Mouse (Mus musculus) thymus, postnatal 4 days (tissue): Measurements from ENCODE around the gene A430078G23Rik.

Experiments
- DNase-seq: peaks from one replicate; pipeline ENCODE4 v3.0.0; 2021

Gene A430078G23Rik

DNA sequence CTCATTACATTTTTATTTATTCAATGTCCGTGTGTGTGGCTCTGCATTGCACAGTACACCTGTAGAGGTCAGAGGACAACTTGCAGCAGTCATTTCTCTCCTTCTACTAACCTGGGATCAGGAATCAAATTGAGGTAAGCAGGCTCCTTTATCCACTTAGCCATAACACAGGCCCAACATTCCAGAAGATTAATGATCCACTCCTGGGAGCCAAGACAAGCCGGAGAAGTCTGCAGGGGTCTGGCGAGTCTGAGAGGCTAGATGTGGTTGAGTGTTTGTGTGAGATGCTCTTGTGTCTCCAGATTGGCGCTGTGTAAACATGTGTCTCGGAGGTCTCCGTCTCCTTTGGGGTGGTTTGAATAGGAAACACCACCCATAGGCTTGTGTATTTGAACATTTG is 2.5 kb upstream of the A430078G23Rik start:
- no peak for DNase-seq

DNA sequence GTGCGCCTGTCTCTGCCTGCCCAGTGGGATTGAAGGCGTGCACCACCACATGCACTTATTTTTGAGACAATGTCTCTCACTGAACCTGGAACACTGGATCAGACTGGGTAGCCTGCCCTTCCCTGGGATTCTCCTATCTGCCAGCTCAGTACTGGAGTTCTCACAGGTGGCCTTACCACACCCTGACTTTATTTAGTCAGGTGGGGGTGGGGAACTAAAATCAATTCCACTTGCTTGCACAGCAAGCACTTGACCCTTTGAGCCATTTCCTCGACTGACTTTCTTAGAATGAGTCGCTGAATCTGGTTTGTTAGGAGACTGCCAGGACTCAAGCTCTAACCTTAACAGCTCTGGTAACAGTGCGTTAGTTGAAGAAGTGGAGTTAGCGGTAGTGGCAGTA is 500 bp upstream of the A430078G23Rik start:
- DNase-seq = peak; percentile 22

DNA sequence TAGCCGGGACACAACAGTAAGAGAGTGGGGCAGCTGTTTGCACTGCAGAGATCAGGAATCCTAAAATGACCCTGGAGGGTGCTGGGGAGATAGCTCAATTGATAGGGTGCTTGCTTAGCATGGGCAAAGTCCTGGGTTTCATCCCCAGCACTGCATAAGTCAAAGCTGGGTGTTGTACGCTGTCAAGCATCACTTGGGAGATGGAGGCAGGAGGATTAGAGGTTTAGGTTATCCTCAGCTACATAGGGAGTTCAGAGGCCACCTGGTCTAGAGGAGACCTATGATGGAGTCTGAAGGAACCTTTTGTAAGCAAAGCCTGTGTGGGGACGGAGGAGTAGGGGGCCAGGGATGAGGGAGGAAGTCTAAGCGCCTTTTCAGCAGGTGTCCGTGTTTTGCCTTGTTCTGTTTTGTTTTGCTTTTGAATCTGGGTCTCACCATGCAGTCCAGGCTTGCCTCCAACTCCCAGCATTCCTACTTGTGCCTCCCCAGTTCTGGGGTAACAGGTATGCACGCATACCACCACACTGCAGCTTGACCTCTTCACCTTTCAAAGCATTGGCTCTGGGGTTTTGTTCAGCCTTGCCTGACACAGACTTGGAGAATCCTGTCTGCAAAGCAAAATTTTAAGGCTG is 712 bp downstream of the A430078G23Rik start:
- peak; percentile 54 for DNase-seq

DNA sequence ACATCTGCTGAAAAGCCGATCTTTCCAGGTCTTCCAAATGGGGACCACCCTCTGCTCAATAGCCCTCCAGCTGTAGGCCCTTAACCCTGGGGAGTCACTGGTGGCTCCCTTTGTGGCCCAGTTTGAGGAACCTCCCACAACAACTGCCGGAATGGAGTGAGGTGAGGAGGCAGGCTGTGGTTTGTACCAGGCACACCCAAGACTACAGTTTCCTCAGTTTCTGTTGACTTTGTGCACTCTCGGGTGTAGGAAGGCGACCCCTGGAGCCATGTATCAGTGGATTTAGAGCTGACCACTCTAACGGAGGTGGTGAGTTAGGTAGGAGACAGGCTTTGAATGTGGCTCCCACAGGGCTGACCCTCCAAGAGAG is 1.2 kb downstream of the A430078G23Rik start:
- peak; percentile 74 for DNase-seq

DNA sequence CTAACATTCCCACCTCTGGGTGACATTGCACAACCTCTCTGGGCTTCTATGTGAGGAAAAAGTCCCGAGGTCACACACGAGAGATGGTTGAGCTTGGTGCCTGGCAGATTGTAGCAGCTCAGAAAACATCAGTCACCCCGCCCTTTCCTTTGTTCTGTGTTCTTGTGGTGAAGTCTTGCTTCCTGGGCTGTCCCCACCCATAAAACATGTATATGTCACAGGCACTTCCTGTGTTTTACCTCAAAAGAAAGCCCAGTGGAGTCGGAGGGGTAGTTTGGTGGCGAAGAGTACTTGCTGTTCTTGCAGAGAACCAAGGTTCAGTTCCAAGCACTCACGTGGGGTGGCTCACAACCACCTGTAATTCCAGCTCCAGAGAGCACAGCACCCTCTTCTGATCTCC is 2.4 kb downstream of the A430078G23Rik start:
- DNase-seq = peak; percentile 77

DNA sequence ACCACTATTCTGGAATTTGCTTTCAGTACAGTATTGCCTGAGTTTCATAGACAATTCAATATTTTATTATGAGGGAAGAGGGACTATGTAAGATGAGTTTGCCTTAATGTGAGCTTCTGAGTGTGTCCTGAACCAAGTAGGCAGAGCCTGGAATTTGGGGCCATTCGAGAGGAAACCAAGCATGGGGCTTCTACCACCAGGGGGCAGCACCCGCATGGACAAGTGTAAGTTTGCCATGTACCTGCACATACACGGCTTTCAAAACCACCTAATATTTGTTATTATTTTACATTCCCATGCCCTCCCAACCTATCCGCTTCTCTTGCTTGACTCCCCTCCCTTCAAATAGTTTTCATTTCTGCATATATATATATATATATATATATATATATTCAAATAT is 4.8 kb downstream of the A430078G23Rik start:
- DNase-seq = peak; percentile 94

DNA sequence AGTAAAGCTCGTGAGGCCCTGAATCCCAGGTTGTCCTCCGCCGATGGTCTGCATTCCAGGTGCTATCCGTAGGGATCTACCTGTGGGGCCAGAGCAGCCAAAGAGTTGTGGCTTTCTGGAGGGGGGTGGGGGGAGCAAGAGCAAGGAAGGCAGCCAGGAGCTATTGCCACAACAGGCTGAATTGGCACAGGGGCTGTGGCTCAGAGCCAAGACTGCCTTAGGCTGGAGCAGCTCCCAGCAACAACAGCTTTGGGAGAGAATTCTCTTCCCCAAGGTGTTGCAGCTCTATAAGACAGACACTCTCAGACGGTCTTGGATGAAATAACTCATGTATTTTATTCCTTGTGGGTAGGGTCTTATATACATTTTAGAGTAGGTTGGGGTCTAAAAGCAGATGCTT is 13.9 kb downstream of the A430078G23Rik start:
- no peak for DNase-seq

DNA sequence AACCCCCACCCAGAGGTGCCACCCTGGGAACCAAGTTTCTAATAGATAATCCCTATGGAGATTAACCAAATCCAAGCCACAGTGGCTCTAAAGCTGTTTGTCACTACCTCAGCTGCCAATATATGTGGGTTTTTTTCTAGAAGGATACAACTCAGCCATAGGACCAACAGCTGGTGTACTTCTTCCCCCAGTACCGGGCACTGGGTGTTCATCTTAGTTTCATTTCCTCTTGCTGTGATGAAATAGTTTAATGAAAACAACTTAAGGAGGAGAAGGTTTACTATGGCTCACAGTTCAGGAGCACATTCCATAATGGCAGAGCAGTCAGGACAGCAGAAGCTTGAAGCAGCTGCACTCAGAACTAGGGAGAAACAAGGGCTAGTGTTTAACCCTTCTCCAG is 14.9 kb downstream of the A430078G23Rik start:
- no peak for DNase-seq

DNA sequence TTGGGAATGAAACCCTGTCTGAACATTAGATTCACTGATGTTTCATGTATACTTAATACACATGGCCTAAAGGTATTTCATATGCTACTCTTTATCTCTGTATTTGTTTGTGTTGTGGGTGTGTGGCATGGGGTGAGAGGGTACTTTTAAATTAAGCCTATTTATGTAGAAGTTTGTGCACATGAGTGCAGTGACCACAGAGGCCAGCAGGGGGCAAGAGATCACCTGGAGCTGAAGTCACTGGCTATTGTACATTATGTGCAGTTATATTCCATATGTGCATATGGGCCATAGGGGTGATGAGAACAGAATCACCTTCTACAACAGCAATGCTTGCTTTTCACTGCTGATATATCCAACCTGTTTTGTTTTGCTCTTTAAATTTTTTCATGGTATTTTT is 22.5 kb downstream of the A430078G23Rik start:
- DNase-seq = peak; percentile 55

DNA sequence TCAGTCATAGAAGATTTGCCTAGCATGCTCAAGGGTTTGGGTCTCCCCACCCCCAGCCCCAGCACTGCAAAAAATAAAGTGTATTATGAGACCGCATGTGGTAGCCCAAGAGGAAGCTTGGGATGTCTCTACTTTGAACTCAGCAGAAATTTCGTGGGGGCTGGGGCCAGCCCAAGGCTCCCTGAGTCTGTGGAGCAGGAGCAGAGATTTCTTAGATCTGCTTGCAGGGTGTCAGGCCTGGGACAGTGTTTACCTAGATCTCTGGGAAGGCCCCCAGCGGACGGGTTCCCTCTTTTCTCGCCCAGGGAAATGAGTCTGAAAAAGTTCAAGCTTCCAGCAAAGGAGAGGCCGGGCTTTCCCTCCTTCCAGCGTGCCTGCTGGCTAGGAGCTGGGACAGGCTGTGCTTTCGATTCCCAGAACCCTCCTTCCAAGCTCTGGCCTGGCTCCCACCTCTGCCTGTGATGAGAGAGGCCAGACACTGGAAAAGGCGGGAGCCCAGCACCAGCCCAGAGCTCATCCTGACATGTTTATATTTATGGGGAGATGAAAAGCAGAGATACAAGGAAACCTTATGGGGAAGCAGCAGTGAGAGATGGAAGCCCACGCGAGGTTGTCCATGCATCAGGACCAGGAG is 23.5 kb downstream of the A430078G23Rik start:
- DNase-seq = no peak

DNA sequence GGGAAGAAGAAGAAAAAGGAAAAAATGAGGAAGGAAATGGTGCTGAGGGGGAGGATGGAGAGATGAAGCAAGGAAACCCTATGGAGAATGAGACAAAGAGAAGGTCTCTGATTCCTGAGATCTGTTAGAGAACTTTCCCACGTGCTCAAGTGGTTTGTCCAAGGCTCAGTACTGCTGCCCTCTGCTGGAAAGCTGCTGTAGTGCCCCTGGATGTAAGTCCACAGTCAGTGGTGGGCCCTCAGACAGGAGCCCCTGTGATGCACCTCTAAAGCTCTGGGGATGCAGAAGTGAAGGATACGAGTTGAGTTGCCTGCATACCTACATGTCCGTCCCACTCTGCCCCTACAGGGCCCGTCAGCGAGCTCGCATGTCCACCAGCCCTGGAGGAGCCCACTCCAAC is 34.1 kb downstream of the A430078G23Rik start:
- DNase-seq = peak; percentile 84

DNA sequence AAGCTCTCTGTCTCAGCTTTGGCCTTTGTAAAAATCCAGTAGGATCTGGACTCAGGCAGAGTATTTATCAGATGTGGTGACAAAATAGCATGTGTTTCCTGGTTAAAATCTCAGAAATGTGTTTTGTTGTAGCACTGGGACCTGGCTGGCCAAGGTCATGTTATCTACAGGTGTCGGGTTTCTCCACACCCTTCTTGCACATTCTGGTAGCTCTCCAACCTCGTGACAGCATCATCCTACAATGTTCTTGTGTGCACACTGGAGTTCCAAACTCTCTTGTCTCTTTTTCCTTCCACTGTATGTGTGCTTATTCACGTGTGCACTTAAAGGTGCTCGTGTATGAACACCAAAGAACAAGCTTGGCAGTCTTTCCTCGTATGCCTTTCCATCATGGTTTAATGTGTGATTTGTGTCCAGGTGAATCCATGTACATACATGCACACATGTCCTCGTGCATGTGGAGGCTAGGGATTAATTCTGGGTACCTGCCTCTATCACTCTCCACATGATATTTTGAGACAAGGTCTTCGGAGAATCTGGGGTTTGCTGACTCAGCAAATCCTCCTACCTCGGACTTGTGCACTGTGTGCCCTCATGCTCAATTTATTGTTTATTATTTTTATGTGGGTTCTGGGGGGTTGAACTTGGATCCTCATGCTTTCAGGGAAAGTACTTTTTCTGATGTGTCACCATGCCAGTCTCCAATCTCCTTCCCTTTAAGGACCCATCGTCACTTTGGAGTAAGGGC is 35.5 kb downstream of the A430078G23Rik start:
- no peak for DNase-seq

DNA sequence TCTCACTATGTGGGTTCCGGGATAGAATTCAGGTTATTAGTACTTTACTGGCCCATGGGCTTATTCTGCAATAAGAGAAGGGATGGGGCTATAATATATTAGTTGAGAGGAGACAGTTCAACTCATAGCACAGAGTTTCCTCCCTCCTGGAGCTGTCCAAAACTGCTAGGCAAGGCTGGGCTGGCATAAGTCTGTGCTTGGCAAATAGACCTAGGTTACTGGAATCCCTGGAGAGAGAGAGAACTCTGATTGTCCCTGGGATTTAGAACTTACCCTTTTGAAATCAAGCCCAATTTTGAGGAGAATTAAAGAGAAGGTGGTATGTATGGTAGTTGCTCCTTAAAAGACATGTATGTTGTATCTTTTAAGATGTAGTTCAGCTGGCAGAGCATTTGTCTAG is 36.3 kb downstream of the A430078G23Rik start:
- no peak for DNase-seq

DNA sequence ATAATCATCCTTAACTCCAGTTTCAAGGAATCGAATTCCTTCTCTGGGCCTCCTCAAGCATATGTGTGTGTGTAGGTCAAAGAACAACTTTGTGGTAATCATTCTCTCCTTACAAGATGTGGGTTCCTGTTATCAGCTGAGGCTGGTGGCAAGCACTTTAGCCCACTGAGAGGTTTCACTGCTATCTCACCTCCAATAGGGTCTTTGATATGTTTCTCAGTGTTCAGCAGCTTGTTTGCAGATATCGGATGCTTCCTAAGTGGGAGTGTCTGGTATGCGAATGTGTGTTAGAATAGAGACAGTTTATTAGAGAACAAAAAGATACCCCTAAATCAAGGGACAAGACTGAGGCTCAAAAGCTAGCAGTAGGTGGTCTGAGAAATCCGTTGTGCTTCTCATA is 39.1 kb downstream of the A430078G23Rik start:
- no peak for DNase-seq

DNA sequence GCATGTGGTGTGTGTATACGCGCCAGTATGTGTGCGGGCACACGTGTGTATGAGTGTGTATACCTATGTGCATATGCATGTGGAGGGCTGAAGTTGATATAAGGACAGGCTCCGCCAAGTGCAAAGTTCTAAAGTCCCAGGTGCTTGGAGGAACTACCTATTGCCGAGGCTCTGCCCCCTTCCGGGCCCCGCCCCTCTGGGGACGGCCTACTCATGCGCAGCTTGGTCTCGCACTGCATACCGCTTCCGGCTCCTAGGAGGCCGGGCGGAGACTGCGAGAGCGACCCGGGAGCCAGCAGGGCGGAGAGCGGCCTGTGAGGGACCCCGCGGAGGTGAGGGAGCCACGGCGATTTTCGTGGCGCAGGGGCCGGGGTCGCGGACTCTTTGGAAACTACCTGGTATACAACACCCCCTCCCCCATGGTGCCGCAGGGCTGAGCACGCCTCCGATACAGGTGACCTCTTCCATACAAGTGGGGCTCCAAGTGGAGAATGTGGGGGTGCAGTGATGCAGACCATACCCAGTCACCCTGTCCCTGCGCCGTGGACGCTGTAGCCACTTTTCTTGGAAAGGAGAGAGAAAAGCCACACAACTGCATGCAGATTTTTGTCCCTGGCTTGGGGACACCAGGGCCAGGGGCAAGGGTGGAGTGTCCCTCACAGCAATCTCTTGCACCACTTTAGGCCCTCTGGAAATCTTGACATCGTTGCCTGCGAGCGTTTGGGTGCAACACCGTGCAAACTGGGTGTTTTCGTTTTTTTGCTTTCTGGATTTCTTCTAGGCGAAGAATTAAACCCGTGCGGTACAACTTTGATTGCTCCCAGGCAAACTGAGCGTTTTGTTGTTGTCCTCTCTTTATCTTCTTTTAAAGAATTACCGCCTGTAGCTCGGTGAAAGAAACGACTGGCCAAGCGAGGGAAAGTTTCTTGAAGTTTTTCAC is 39.8 kb downstream of the A430078G23Rik start, which contains the start of gene Arhgef18:
Gene Arhgef18 (plus strand): TSS at position 236 of the 940 bp plus-strand sequence.
- peak; percentile 90 for DNase-seq

DNA sequence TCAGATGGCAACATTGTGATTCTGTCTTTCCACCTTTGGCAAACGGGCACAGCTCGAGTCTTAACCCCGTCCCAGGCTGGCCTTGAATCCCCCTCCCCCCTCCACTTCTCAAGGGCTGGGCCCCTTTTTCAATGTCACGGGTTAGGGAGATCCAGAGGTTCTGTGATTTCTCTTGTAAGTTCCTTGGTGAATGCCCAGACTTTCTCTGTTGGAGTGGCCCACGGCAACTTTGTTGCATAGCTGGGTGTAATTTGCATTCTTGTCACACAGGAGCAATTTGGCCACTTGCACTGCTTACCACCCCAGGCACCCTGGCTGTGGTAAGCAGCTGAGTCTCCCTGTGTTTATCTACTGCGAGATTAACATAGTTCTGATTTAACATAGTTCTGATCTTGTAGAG is 41.4 kb downstream of the A430078G23Rik start:
- DNase-seq = no peak

DNA sequence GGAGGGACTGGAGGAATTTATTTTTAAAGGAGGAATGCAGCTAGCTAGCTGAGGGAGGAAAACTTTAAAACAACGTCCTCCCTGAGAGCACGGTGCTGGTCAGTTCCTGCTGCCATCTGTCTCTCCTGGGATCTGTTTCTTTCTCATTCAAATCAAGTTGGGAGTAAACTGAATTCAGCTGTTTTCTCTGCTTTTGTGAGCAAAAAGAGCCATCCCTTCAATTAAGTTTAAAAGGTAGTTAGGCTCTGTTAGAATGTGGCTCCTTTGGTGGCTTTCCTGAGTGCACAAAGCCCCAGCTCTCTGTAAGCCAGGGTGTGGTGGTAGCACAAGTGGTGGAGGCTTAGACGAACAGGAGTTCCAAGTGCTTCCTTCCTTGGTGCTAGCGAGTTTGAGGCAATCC is 42.0 kb downstream of the A430078G23Rik start:
- DNase-seq = no peak

DNA sequence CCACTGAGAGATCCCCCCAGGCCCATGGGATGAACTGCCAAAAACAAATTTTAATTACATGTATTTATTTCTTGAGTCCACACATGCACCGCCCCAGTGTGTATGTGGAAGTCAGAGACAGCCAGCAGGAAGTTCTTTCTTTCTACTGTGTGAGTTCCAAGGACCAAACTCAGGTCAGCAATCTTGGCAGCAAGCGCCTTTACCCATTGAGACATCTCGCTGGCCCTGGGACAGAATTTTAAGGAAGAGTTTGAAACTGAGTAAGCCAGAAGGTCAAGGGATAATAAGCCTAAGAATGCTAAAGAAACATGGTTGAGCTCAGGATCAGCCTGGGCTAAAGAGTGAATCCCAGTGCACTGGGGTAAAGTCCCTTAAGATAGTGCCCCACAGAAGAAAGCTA is 44.4 kb downstream of the A430078G23Rik start:
- no peak for DNase-seq

DNA sequence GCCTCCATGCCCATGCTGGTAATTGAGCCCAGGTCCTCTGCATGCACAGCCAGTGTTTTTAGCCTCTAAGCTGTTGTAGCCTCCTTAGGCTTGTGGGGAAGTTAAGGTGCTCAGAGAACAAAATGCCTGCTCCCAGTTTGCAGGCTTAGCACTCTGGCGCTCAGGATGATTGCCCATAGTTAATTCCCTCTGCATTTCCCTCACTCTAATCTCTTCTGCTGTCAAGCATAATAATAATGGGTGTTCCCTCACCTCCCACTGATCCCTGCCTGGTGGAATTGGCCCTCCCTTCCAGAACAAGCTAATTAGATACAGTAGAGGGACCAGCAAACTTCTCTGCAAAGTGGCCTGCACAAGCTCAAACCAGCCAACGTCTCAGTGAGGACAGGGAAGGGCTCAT is 47.3 kb downstream of the A430078G23Rik start:
- no peak for DNase-seq

DNA sequence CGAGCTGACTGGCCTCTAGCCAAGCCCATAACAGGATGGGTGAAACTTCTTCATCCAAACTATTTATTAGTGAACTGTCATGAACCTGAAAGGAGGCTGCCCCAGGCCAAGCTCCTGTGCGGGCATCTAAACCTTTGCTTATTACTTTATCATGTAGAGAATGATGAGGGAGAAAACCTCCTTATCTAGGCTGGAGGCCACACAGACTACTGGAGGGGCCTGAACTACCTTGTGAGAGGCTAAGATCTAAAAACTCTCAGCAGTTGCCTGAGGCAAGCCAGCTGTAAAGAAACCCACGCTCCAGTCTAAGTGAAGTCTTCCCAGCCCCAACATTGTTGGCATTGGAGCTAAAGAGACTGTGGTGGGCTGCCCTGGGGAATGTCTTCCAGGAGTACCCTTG is 54.2 kb downstream of the A430078G23Rik start:
- DNase-seq = no peak

DNA sequence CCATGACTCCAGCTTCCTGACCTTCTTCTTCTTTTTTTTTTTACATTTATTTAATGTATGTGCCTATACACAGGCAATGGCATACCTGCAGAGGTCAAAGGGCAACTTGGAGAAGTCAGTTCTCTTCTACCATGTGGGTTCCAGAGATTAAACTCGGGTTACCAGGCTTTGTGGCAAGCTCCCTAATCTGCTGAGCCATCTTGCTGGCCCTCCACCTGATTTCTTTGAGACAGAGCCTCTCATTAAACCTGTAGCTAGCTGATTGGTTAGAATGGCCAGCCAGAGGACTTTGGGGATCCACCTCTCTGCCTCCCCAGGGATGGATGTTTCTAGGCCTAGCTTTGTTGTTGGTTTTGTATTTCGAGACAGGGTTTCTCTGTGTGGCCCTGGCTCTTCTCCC is 57.9 kb downstream of the A430078G23Rik start:
- DNase-seq = no peak

DNA sequence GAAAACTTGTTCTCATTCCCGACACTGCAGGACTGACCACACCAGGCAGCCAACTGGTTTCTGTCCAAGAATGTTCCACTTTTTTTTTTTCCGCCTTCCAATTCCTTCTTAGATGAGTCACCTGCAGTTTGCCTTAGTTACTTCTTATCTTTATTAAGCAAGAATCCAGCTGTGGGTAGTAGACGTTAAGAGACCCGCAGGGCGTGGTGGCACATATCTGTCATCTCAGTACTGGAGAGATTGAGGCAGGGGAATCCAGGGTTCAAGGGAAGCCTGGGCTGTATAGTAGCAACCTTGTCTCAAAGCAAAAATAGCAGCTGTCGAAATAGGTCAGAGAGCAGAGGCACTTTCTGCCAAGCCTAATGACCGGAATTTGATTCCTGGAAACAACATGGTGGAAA is 58.7 kb downstream of the A430078G23Rik start:
- DNase-seq = no peak

DNA sequence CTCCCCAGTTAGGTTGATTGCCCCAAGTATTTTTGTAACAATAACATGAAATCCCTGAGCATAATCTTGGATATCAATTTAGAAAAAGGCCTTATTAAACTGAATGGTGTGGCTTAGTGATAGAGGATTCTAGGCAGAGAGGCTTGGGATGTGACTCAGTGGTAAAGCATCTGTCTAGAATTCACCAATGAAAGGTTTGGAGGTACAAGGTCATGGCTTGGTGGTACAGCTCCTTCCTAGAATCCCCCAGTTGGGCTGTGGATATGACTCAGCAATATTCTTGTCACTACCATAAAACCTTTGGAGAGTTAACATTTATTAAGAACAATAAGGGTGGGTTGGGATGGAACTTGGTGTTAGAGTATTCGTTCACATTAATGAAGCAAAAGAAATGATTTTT is 59.6 kb downstream of the A430078G23Rik start:
- no peak for DNase-seq
